Mouse (Mus musculus): ENCODE data around the gene Agrp.

Agrp gene

DNA sequence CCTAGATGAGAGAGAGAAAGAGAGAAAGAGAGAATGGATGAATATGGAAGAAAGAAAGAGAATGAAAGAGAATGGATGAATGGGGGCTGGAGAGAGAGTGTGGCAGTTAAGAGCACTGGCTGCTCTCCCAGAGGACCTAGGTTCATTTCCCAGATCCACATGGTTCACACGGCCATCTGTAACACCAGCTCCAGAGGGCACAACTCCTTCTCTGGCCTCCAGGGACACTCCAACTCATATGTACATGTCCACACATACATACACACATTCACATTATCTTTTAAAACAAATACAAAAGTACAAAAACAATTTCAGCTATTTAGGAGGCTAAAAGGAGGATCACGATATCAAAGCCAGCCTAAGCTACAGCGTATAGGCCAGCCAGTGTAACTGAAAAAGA is 74.3 kb downstream of the Agrp start:
- ChIA-PET POLR2A (no interaction called here), CTCF (interaction anchor here in 1 of 4 experiments (1.1 kb wide), 1 partner anchor 31 kb away, joined by 4 read pairs; no protein-coding TSS in a partner anchor)

DNA sequence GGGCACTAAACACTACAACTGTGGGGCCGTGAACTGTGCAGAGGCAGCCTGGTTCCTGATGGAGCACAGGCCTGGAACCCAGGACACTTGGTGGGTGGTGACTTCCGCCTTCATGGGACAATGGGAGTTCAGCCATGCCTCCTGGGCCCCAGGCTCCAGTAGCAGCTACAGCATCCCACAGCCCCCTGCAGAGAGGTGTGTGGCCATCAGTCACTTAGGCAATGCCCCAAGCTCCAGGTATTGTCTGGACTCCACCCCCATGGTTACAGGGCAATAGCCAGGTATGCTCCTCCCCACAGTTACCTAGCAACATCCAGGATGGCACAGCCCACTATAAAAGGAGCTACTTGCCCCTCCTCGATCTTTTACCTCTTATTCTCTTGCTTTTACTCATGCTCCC is 82.0 kb downstream of the Agrp start:
- CTCF ChIA-PET = interaction anchor here in 2 of 4 experiments (0.6 to 1.2 kb wide), 6 partner anchors 71 to 300 kb away, joined by 3 to 6 read pairs (median 4); partner anchors contain the start of gene Thap11 (in 1 of the 2)
- POLR2A ChIA-PET = interaction anchor here in 3 of 4 experiments (0.6 to 1.9 kb wide), 9 partner anchors 9 to 218 kb away, joined by 3 to 8 read pairs (median 4); partner anchors contain the start of gene Atp6v0d1 (in 2 of the 3)

DNA sequence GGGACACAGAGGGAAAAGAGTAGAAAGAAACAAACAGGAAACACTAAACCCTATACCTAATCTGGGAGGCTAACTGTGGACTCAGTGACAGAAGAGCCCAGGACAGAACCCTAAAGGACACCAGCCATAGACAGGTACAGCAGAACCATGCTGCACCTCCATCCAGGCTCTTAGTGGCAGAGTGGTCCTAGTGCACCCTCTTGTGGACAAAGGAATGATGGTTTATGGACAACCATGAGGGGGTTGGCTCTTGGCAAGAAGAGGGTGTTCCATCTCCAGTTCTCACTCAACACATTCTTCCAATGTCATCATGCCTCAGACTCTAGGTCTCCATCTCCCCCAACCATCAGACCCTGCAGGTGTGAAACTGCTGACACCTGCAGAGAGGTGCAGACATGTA is 83.1 kb downstream of the Agrp start:
- CTCF ChIA-PET = interaction anchor here in 3 of 4 experiments (0.6 to 2.6 kb wide), 6 partner anchors 9 to 113 kb away, joined by 3 to 9 read pairs (median 4); no protein-coding TSS in a partner anchor
- POLR2A ChIA-PET = interaction anchor here in 1 of 4 experiments (0.6 to 0.8 kb wide), 2 partner anchors 90 to 370 kb away, joined by 3 read pairs; no protein-coding TSS in a partner anchor

DNA sequence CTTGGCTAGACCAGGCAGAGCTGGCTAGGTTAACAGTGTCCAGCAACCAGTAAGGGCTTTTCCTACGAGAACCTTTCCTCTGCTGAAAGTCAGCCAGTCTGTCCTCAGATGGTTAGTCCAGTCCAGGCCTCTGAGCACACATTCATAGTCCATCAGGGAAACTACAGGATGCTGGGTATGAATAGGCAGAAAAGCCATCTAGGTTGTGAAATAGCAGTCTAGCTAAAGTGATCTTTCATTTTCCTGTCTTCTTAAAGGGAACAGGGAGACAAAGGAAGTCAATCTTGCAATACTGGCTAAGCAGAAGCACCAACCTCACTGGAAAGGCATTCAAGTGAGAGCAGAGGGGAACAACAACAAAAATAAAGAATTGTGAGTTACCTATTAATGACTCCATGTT is 84.4 kb downstream of the Agrp start:
- ChIA-PET CTCF (interaction anchor here in 2 of 4 experiments (0.8 to 2.6 kb wide), 3 partner anchors 37 to 82 kb away, joined by 3 to 9 read pairs (median 3); partner anchors contain the start of gene Tppp3 (in 1 of the 2)), POLR2A (no interaction called here)

DNA sequence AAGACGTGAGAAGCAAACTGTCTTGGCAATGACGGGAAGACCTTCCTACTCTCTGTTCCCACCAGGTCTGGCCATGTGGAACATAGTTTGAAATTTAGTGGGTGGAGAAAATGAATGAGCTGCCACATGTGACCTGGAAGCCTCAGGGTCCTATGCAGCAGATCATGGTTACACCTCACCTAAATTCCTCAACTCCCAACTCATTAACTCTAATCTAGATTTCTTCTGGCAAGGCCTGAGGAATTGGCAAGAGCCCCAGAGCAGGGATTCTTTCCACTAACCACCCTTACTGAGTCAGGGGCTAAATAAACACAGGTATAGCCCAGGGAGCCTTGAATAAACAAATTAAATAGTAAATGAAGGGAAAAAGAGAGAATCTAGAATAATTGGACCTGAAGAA is 85.2 kb downstream of the Agrp start:
- ChIA-PET POLR2A (no interaction called here), CTCF (interaction anchor here in 2 of 4 experiments (1.0 to 2.6 kb wide), 3 partner anchors 36 to 81 kb away, joined by 3 to 9 read pairs (median 3); partner anchors contain the start of gene Tppp3 (in 1 of the 2))

DNA sequence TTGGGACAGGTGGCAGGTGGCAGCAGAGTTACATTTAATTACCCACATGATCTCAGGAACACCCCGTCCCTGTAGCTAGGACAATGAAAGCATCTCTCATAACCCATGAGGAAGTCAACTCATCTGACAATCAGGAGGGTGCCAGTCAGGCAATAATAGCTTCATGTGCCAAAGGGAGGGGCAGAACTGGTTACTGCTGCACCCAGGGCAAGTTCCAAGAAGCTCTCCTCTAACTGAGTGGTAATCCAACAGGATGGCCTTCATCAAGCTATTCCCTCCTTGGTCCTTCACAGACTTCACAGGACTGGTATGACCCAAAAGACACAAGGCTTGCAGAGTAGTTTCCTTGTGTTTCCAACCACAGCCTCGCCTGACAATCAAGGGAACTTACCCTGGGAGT is 87.1 kb downstream of the Agrp start:
- ChIA-PET POLR2A (interaction anchor here (0.6 to 2.2 kb wide), 11 partner anchors 9 to 1205 kb away, joined by 3 to 10 read pairs (median 4); partner anchors contain the start of genes Hsd11b2 (in 1 of the 4) and Tppp3 (in 1 of the 4)), CTCF (interaction anchor here in 3 of 4 experiments (0.6 to 2.2 kb wide), 8 partner anchors 14 to 291 kb away, joined by 3 to 9 read pairs (median 4); no protein-coding TSS in a partner anchor)

DNA sequence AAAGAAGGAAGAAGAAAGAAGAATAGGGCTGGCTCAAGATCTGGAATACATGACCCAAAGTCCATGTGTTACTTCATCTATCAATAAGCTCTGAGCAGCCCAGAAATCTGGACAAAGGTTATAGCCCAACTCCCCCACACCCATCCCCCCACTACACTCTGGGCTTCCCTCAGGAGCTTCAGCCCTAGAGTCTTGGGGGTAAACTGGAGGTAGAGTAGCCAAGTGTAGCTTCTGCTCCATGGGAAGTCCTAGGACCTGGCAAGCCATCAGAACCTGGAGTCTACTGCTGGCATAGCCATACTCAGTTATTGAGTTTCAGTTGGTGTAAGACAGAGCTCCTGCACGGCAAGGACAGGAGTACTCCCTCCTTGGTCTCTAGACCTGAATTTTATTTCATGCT is 87.7 kb downstream of the Agrp start:
- POLR2A ChIA-PET = interaction anchor here (0.6 to 2.2 kb wide), 11 partner anchors 9 to 1205 kb away, joined by 3 to 10 read pairs (median 4); partner anchors contain the start of genes Hsd11b2 (in 1 of the 4) and Tppp3 (in 1 of the 4)
- CTCF ChIA-PET = interaction anchor here (0.5 to 2.2 kb wide), 8 partner anchors 15 to 290 kb away, joined by 3 to 9 read pairs (median 4); no protein-coding TSS in a partner anchor

DNA sequence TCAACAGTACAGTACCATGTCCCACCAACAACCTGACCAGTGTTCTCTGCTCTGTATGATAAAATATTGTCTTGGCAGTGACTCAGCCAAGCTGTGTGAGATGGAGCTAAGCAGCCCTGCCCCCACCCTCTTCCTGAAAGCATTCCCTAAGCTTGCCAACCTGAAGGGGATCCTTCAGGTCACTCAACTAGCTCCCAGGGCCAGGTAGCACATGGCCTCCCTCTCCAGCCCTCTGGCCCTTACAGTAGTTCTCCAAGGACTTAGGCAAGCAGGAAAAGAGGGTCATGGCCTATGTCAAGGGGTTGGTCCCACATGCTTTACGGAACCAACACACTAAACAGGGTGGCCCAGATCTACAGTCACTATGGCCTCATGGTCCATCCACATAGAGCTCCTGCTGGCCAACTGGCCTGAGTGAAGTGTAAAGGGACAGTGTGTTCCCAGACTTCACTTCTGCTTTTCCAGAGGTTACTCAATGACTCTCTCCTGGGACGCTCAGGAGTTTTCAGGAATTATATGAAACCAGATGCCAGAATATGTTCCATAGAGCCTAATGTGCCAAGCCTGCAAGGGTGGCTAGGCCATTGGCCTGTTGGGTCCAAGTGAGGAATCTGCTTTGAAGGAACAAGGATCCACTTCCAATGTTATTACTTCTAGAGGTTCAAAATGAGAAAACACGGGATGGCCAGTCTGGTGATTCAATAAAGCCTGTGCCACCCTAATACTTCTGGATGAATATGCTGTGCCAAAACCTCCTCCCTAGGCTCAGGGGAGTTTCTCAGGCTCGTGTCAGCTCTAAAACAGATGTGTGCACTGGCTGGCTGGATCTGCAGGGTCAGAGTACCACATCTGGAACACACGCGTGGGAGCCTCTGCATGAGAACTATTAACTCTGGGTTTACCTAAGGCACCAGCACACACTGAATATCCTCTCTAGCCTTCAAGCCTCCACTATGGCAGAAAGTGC is 90.5 kb downstream of the Agrp start:
- ChIA-PET CTCF (interaction anchor here in 3 of 4 experiments (1.2 to 2.3 kb wide), 4 partner anchors 13 to 77 kb away, joined by 4 to 9 read pairs (median 7); no protein-coding TSS in a partner anchor), POLR2A (interaction anchor here in 2 of 4 experiments (0.5 to 1.0 kb wide), 2 partner anchors 9 to 1729 kb away, joined by 3 read pairs; no protein-coding TSS in a partner anchor)

DNA sequence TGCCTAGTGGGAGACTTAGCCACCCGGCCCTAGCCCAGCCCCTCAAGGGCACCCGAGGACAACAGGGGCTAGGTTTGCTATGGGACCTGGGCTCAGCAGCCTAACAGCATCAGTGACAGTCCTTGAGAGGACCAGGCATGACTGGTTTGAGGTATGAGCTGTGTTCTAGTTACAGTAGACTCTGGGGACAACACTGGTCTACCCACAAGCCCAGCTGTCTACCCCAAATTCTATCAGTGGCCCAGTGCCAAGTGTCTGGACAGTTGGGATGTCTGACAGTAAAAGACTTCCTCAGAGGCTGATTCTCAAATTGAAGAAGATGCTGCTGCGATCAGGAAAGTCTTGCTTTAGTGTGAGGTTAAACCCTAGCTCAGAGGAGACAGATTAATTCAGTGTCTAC is 91.9 kb downstream of the Agrp start:
- ChIA-PET POLR2A (interaction anchor here in 3 of 4 experiments (0.6 to 2.0 kb wide), 6 partner anchors 8 to 29 kb away, joined by 3 to 7 read pairs (median 3); partner anchors contain the start of genes Atp6v0d1 (in 1 of the 3) and Hsd11b2 (in 1 of the 3)), CTCF (interaction anchor here in 2 of 4 experiments (1.1 to 1.9 kb wide), 6 partner anchors 9 to 65 kb away, joined by 4 to 9 read pairs (median 4); no protein-coding TSS in a partner anchor)

DNA sequence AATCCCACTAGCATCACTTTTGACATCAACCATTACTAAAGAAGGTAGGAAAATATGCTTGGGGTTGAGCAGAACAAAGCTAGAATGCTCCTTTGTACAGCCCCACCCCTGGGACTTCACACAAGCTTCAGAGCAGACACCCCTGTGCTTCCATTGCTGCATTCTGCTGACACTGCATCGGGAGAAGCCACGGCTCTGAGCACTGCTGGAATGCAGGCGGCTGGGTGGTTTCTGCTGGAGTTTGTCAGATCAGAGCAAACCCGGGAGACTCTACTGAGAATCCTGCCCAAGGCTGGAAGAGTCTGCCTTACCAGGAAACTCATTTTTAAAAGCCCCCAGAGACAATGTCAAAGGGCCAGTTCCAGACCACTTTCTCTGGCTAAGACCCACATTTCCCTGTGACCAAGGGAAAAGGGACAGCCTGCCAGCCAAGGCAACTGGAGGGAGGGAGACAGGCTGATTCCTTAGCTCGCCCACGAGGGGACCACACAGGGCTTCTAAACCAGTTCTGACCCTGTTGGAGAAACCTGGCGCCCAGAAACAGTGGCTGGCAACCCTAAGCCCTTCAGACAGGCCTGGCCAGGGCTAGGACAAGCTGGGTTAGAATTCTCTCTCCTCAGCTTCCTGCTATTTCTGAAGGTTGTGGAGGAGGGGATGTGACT is 92.5 kb downstream of the Agrp start:
- POLR2A ChIA-PET = interaction anchor here in 3 of 4 experiments (0.6 to 2.0 kb wide), 6 partner anchors 8 to 21 kb away, joined by 3 to 7 read pairs (median 3); partner anchors contain the start of gene Atp6v0d1 (in 1 of the 3)
- CTCF ChIA-PET = interaction anchor here in 3 of 4 experiments (1.1 to 2.4 kb wide), 7 partner anchors 9 to 64 kb away, joined by 3 to 13 read pairs (median 4); no protein-coding TSS in a partner anchor

DNA sequence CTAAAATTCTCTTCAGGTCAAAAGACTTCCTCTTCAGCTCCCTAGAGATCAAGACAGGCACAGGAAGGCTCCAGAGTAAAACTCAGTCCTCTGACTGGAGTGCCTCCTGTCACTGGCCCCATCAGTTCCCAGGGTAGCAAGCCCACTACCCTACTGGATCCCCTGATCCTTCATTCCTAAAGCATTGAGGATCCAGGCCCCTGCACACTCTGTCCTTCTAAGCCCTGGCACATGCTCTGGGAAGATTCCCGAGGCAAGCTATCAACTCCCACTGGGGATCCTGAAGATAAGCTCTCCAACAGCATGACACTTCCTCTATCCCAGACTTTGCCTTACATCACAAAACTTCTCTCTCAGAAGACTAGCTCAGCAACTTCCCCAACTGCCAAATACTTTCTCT is 93.5 kb downstream of the Agrp start:
- POLR2A ChIA-PET = interaction anchor here in 2 of 4 experiments (1.2 to 1.6 kb wide), 3 partner anchors 10 to 12 kb away, joined by 3 to 4 read pairs (median 3); no protein-coding TSS in a partner anchor
- CTCF ChIA-PET = interaction anchor here in 3 of 4 experiments (0.7 to 2.6 kb wide), 4 partner anchors 10 to 164 kb away, joined by 3 to 13 read pairs (median 4); no protein-coding TSS in a partner anchor

DNA sequence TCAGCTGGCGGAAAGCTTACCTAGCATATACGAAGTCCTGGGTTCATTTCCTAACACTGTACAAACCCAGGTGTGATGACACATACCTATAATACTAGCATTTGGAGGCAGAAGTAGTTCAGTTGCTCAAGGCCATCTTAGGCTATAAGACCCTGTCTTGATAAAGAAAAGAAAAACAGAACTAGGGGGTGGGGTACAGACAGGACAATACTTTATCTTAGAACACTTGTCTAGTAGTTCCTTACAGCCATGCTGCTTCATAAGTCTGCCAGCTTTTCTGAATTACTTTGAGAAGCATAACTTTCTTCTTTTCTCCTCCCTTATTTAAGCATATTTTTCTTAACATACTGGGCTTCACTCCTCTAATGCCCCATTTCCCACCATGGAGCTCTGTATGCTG is 94.4 kb downstream of the Agrp start:
- CTCF ChIA-PET = interaction anchor here in 2 of 4 experiments (0.6 to 2.6 kb wide), 3 partner anchors 9 to 11 kb away, joined by 3 to 13 read pairs (median 6); no protein-coding TSS in a partner anchor
- POLR2A ChIA-PET = interaction anchor here in 1 of 4 experiments (1.4 kb wide), 1 partner anchor 13 kb away, joined by 3 read pairs; no protein-coding TSS in a partner anchor

DNA sequence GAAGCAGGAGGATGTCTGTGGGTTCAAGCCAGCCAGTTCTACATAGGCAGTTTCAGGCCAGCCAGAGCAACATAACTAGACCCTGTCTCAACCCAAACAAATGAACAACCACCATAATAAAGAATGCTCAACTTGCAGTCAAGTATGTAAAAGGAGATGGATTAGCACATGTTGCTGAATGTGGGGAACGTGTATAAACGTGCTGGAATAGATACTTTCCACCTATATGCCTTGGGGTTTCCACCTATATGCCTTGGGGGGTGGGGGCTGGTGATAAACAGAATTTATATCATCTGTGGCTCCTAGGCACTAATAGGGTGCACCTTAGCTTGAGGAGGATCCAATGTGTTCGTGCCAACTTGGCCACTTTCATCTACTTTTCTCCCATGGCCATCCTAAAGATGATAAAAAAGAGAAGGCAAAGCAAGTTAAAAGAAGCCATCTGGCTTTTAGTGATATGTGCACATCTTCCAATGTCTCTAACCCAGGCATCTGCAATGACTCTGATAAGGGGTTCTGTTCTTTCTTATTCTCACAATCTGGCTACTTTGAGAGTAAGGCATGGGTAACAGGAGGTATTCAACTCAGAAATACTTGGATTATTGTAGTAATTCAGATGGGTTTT is 95.0 kb downstream of the Agrp start:
- POLR2A ChIA-PET = no interaction called here
- CTCF ChIA-PET = interaction anchor here in 2 of 4 experiments (0.6 to 2.6 kb wide), 2 partner anchors 10 kb away, joined by 3 to 6 read pairs; no protein-coding TSS in a partner anchor

DNA sequence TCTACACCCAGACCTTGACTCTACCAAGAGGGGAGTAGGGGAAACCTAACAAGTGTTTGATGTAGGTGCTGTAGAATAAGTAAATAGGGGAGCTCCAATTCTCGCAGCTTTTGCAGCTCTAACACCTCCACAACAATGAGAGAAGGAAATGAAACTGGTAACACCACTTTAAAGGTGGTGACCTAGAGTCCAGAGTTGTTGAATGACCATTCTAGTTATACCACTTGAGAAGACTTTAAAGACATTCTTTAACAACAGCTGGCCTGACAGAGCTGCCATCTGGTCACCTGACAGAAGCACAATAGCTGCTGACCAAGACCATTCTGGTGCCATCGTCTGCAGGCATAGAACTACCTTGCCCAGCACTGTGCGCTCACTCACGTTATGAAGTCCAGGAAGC is 98.3 kb downstream of the Agrp start:
- ChIA-PET POLR2A (interaction anchor here in 2 of 4 experiments (0.6 to 1.0 kb wide), 4 partner anchors 9 to 26 kb away, joined by 3 read pairs; partner anchors contain the start of gene Hsd11b2 (in 1 of the 2)), CTCF (interaction anchor here in 3 of 4 experiments (0.6 to 2.3 kb wide), 5 partner anchors 9 to 55 kb away, joined by 3 to 8 read pairs (median 3); no protein-coding TSS in a partner anchor)

DNA sequence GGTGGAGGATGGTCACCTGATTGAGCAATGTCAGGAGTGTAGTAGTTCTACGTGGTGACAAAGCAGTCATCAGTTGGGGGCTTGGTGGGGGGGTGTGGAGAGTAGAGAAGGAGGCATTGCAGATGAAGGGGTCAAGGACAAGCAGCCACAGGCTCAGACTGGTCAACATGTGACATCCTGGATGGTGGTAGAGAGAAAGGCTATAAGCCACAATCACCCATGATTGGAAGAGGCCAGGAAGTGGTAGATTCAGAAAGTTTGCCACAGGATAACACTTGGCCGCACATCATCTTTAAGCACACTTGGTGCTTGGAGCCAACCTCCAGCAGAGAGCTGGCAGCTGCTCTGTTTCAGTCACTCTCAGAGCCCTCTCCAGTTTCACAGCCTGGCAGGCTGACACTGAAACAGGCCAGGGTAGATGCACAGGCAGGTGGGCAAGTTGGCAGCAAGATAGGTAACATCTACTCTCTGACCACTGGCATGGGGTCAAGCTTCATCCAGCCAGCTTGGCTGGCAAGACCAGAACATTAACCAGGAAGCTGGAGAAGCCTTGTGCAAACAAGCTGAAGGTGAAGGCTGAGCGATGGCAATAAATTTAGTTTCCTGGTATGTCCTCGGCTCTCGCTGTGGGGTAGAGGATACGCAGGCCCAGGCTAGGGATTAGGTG is 100.0 kb downstream of the Agrp start:
- ChIA-PET POLR2A (interaction anchor here in 1 of 4 experiments (1.2 kb wide), 1 partner anchor 8 kb away, joined by 3 read pairs; no protein-coding TSS in a partner anchor), CTCF (interaction anchor here in 2 of 4 experiments (0.6 to 1.1 kb wide), 2 partner anchors 12 to 39 kb away, joined by 3 to 6 read pairs; no protein-coding TSS in a partner anchor)

DNA sequence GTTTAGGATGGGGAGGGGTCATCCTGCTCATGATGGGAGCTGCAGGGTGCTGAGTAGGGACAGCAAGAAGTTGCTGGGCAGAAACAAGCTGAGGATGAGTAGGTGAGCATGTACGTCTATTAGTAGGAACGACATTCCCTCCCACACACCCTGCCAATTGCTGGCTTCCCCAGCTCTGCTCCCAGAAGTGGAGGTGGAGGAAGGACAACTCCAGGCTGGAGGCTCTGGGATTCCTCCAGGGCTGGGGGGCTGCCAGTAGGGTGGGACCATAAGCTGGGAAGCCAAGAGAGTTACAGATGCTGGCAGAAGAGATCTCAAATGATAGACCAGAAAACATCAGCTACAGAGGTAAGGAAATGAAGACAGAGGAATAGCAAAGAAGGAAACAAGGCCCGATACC is 100.6 kb downstream of the Agrp start:
- ChIA-PET CTCF (interaction anchor here in 1 of 4 experiments (0.6 kb wide), 1 partner anchor 39 kb away, joined by 6 read pairs; no protein-coding TSS in a partner anchor), POLR2A (interaction anchor here in 1 of 4 experiments (1.2 kb wide), 1 partner anchor 9 kb away, joined by 3 read pairs; no protein-coding TSS in a partner anchor)

Measured in embryonic stem cell, embryonic (primary cell).